Mouse (Mus musculus): Measurements from ENCODE around the gene Rtp4.

Gene Rtp4

GRCm38 (mm10) chr16:23513401-23513800 lies 6.7 kb upstream of the Rtp4 start:
- no peak for DNase-seq (ENCODE audit: low spot score in 2 of 2)

GRCm38 (mm10) chr16:23515766-23516165 lies 4.3 kb upstream of the Rtp4 start:
- DNase-seq (ENCODE audit: low spot score in 2 of 2), result no peak

- no peak for DNase-seq (ENCODE audit: low spot score in 2 of 2)
Observed at GRCm38 (mm10) chr16:23516606-23517005, 3.5 kb upstream of the Rtp4 start.

- no peak for DNase-seq (ENCODE audit: low spot score in 2 of 2)
Observed at GRCm38 (mm10) chr16:23517230-23517629, 2.9 kb upstream of the Rtp4 start.

GRCm38 (mm10) chr16:23517754-23518566 lies 2.1 kb upstream of the Rtp4 start:
- DNase-seq (ENCODE audit: low spot score in 2 of 2), result no peak

- DNase-seq (ENCODE audit: low spot score in 2 of 2), result no peak
Observed at GRCm38 (mm10) chr16:23518567-23519369, 1.3 kb upstream of the Rtp4 start.

- no peak for DNase-seq (ENCODE audit: low spot score in 2 of 2)
Observed at GRCm38 (mm10) chr16:23519771-23520170, 320 bp upstream of the Rtp4 start.

GRCm38 (mm10) chr16:23521092-23521491 lies 1.0 kb downstream of the Rtp4 start:
- DNase-seq (ENCODE audit: low spot score in 2 of 2), result no peak

- no peak for DNase-seq (ENCODE audit: low spot score in 2 of 2)
Observed at GRCm38 (mm10) chr16:23522081-23522480, 2.0 kb downstream of the Rtp4 start.

GRCm38 (mm10) chr16:23529186-23529585 lies 9.1 kb downstream of the Rtp4 start:
- DNase-seq (ENCODE audit: low spot score in 2 of 2), result no peak

- DNase-seq (ENCODE audit: low spot score in 2 of 2), result no peak
Observed at GRCm38 (mm10) chr16:23533707-23534106, 13.6 kb downstream of the Rtp4 start.

- DNase-seq (ENCODE audit: low spot score in 2 of 2), result no peak
Observed at GRCm38 (mm10) chr16:23541046-23541445, 21.0 kb downstream of the Rtp4 start.

GRCm38 (mm10) chr16:23542866-23543265 lies 22.8 kb downstream of the Rtp4 start:
- no peak for DNase-seq (ENCODE audit: low spot score in 2 of 2)

GRCm38 (mm10) chr16:23544361-23544760 lies 24.3 kb downstream of the Rtp4 start:
- no peak for DNase-seq (ENCODE audit: low spot score in 2 of 2)

- no peak for DNase-seq (ENCODE audit: low spot score in 2 of 2)
Observed at GRCm38 (mm10) chr16:23547783-23548182, 27.7 kb downstream of the Rtp4 start.

GRCm38 (mm10) chr16:23550346-23550980 lies 30.4 kb downstream of the Rtp4 start:
- DNase-seq (ENCODE audit: low spot score in 2 of 2), result peak; percentile 27 to 49

GRCm38 (mm10) chr16:23550981-23551582 lies 31.0 kb downstream of the Rtp4 start:
- no peak for DNase-seq (ENCODE audit: low spot score in 2 of 2)

GRCm38 (mm10) chr16:23554673-23555072 lies 34.6 kb downstream of the Rtp4 start:
- no peak for DNase-seq (ENCODE audit: low spot score in 2 of 2)

- DNase-seq (ENCODE audit: low spot score in 2 of 2), result peak in 1 of 2 experiments; percentile 24
Observed at GRCm38 (mm10) chr16:23557195-23557594, 37.1 kb downstream of the Rtp4 start.

GRCm38 (mm10) chr16:23557669-23558068 lies 37.6 kb downstream of the Rtp4 start:
- no peak for DNase-seq (ENCODE audit: low spot score in 2 of 2)

GRCm38 (mm10) chr16:23568369-23568958 lies 48.4 kb downstream of the Rtp4 start:
- no peak for DNase-seq (ENCODE audit: low spot score in 2 of 2)

- DNase-seq (ENCODE audit: low spot score in 2 of 2), result no peak
Observed at GRCm38 (mm10) chr16:23574561-23574960, 54.5 kb downstream of the Rtp4 start.

Data from natural killer cell, adult 2 months (primary cell).